Mouse (Mus musculus) embryonic fibroblast, embryonic 13.5 days (primary cell): ENCODE measurements at regions not wholly inside any gene's neighbourhood (a gene's known extent, or its start where the extent isn't known, plus 50 kb on each side); places are given as distances from the start of the nearest gene placed in this dataset.

Experiments
- H3K27ac ChIP-seq: 2 replicates; pipeline ENCODE4 v1.5.1; 2012; ENCODE audit warnings: low read length, control low read depth, inconsistent platforms; ENCODE audit not compliant: insufficient read depth
- H3K4me1 ChIP-seq: 2 replicates; pipeline ENCODE4 v1.6.1; 2011; ENCODE audit warnings: low read length; ENCODE audit not compliant: control insufficient read depth, insufficient read depth
- H3K4me3 ChIP-seq: 2 replicates; pipeline ENCODE4 v1.5.1; 2011; ENCODE audit warnings: mild to moderate bottlenecking, control low read depth, low read length; ENCODE audit not compliant: insufficient read depth
- CTCF ChIP-seq: IDR thresholded peaks from 2 replicates; pipeline ENCODE4 v1.5.1; 2011; ENCODE audit warnings: mild to moderate bottlenecking, control low read depth, low read length, moderate library complexity, borderline replicate concordance; ENCODE audit not compliant: insufficient read depth
- POLR2A ChIP-seq: IDR thresholded peaks from 2 replicates; pipeline ENCODE4 v1.6.1; 2011; ENCODE audit warnings: low read depth, mild to moderate bottlenecking, control low read depth, low read length, moderate library complexity

- Histone ChIP-seq H3K4me3 (no peak overlapping the region), H3K27ac (no peak overlapping the region), H3K4me1 (peaks cover 3% of the 10 kb centered on the region; the same call in 1 of the 2 replicates)
- TF ChIP-seq POLR2A, result no peak
- no peak for TF ChIP-seq CTCF
Observed at GRCm38 (mm10) chr2:9620303-9621244, 260.5 kb upstream of the 4930412O13Rik start.

DNA sequence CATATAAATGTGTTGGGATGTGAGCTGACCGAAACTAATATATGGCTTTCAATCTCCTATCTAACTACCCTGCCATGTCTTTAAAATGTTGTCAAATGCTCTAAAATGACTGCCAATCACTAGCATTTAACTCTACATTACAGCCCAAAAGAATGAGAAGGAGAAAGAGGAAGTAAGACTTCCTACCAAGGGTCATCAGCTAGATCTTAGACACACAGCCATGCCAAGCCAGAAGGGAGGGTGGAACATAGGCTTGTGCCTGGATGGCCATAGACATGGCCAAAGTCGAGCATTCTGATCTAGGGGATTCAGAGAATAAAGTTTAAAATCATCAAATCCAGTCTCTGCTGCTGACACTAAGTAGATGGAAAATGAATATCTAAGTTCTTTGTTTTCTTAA lies 257.4 kb upstream of the 4930412O13Rik start:
- H3K4me1 ChIP-seq, result peaks cover 3% of the 10 kb centered on the region; the same call in 1 of the 2 replicates
- no peak for TF ChIP-seq POLR2A
- TF ChIP-seq CTCF, result no peak
- H3K27ac ChIP-seq, result no peak overlapping the region
- H3K4me3 ChIP-seq, result no peak overlapping the region

- no peaks in the 10 kb centered on the region for H3K4me1 ChIP-seq
Observed at GRCm38 (mm10) chr2:9628026-9628425, 253.0 kb upstream of the 4930412O13Rik start.

GRCm38 (mm10) chr2:9632719-9633446 lies 248.2 kb upstream of the 4930412O13Rik start:
- no peak for TF ChIP-seq CTCF
- no peak for TF ChIP-seq POLR2A
- Histone ChIP-seq H3K4me3 (no peak overlapping the region), H3K4me1 (no peaks in the 10 kb centered on the region), H3K27ac (no peak overlapping the region)

More at GRCm38 (mm10) chr2:9628026-9628425, 253.0 kb upstream of the 4930412O13Rik start:
- H3K27ac ChIP-seq, result no peak overlapping the region
- no peak overlapping the region for H3K4me3 ChIP-seq
- TF ChIP-seq POLR2A, result no peak
- no peak for TF ChIP-seq CTCF

DNA sequence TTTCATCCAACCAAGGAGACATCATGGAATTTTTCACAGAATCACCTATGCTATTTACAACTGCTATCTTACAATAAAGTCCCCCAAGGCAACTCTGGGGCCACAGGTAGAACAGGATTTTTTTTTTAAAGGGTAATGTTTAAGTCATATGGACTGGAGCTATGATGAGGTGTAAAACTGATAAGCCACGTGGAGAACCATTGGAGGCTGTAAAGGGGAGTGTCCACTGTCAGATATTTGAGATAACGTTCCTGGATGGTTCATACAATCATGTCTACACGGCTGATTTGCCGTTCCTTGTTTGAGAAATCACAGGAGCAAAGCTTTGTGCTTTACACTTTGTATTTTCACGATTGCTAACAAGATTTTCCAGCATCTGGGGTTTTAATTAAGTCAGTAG lies 241.8 kb upstream of the 4930412O13Rik start:
- Histone ChIP-seq H3K4me1 (no peaks in the 10 kb centered on the region), H3K4me3 (no peak overlapping the region), H3K27ac (no peak overlapping the region)
- TF ChIP-seq POLR2A, result no peak
- TF ChIP-seq CTCF, result no peak

DNA sequence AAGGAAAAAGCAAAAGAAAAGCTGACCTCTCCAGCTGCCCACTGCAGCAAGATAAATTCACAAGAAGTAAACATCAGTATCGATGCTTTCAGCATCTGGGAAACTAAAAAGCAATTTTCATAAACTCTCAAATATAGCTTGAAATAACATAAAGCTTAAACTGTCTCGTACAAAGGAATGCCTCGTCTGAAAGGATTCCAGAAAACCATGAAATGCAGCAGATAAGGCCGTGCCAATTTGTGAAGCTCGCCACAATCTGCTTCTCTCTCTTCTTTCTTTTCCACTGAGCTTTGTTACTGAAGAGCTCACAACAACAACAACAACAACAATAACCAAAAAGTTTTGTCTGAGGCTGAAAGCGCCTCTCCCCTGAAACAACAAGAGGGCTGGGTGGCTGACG lies 239.4 kb upstream of the 4930412O13Rik start:
- H3K27ac ChIP-seq, result no peak overlapping the region
- no peak for TF ChIP-seq POLR2A
- no peak for TF ChIP-seq CTCF
- H3K4me3 ChIP-seq, result no peak overlapping the region
- no peaks in the 10 kb centered on the region for H3K4me1 ChIP-seq

DNA sequence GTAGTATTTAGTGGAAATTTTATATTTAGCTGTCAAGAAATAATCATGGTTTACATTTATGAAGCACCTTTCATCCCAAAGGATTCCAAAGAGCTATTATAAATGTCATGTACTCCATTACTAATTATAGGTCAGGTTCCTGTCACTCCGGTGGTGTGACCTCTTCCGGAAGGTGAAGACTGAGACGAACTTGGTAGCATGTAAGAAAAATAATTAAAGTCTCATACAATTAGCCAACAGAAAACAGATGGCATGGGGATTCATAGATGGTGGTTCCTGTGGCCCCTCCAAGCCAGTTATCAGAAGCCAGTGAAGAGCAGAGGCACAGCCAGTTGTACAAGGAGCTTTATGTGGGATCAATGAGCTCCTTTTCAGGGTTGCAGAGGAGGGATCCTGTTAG lies 238.6 kb upstream of the 4930412O13Rik start:
- Histone ChIP-seq H3K27ac (no peak overlapping the region), H3K4me1 (no peaks in the 10 kb centered on the region), H3K4me3 (no peak overlapping the region)
- TF ChIP-seq CTCF, result no peak
- no peak for TF ChIP-seq POLR2A

- no peak for TF ChIP-seq CTCF
- TF ChIP-seq POLR2A, result no peak
- no peak overlapping the region for H3K27ac ChIP-seq
- no peak overlapping the region for H3K4me3 ChIP-seq
- no peaks in the 10 kb centered on the region for H3K4me1 ChIP-seq
Observed at GRCm38 (mm10) chr2:9646466-9646865, 234.6 kb upstream of the 4930412O13Rik start.

GRCm38 (mm10) chr2:9646963-9647362 lies 234.1 kb upstream of the 4930412O13Rik start:
- TF ChIP-seq POLR2A, result no peak
- no peak for TF ChIP-seq CTCF
- Histone ChIP-seq H3K27ac (no peak overlapping the region), H3K4me3 (no peak overlapping the region), H3K4me1 (no peaks in the 10 kb centered on the region)

GRCm38 (mm10) chr2:9650082-9650481 lies 231.0 kb upstream of the 4930412O13Rik start:
- TF ChIP-seq POLR2A (no peak), CTCF (no peak)
- Histone ChIP-seq H3K4me3 (no peak overlapping the region), H3K27ac (no peak overlapping the region), H3K4me1 (no peaks in the 10 kb centered on the region)
